ENCODE assay signal across 7 mouse cellular contexts in genomic region chr13:59770847-59771246, GRCm38 (mm10). TPM values are rescaled to one million over a fixed set of nuclear protein-coding genes. Genes with fewer than 3 reads are reported as not detected.
A peak's percentile ranks its signal among the peaks of the same experiment; 100 is the strongest.
DNase-seq lines count a peak whose midpoint lies in the region; ATAC-seq and TF ChIP-seq lines count a peak whose summit lies in the region.

No protein-coding gene starts in this region.

- no peaks in the 10 kb centered on the region for H3K27me3 ChIP-seq in neural tube, embryonic 11.5 days (ENCODE audit: control insufficient read depth, insufficient read depth, low read length)
- H3K27me3 ChIP-seq in heart, embryonic 14.5 days (ENCODE audit: control insufficient read depth, insufficient read depth, low read length): no peaks in the 10 kb centered on the region
- H3K27me3 ChIP-seq in liver, embryonic 14.5 days (ENCODE audit: control insufficient read depth, insufficient read depth, low read length): no peaks in the 10 kb centered on the region
- H3K27me3 ChIP-seq in stomach, embryonic 15.5 days (replicated peaks): no peaks in the 10 kb centered on the region

- no peaks in the 10 kb centered on the region; the same call in 1 of the 2 replicates for H3K36me3 ChIP-seq in neural tube, embryonic 11.5 days (ENCODE audit: control insufficient read depth, insufficient read depth, low read length)
- H3K36me3 ChIP-seq in heart, embryonic 14.5 days (ENCODE audit: control insufficient read depth, insufficient read depth, low read length): peaks cover 43% of the 10 kb centered on the region
- H3K36me3 ChIP-seq in liver, embryonic 14.5 days (replicated peaks; ENCODE audit: control insufficient read depth, insufficient read depth, low read depth): peaks cover 65% of the 10 kb centered on the region
- H3K36me3 ChIP-seq in stomach, embryonic 15.5 days: peaks cover 11% of the 10 kb centered on the region

- peak overlapping the region; percentile 78 for H3K4me2 ChIP-seq in neural tube, embryonic 11.5 days (ENCODE audit: low read depth)
- H3K4me2 ChIP-seq in heart, embryonic 14.5 days (ENCODE audit: low read length): peak overlapping the region; percentile 65
- peak overlapping the region; percentile 74 for H3K4me2 ChIP-seq in liver, embryonic 14.5 days (ENCODE audit: low read depth)
- peak overlapping the region; percentile 84 for H3K4me2 ChIP-seq in stomach, embryonic 15.5 days

- no peaks in the 10 kb centered on the region for H3K9me3 ChIP-seq in neural tube, embryonic 11.5 days (ENCODE audit: control insufficient read depth, low read length)
- H3K9me3 ChIP-seq in heart, embryonic 14.5 days (ENCODE audit: control insufficient read depth, low read length): no peaks in the 10 kb centered on the region
- no peaks in the 10 kb centered on the region for H3K9me3 ChIP-seq in liver, embryonic 14.5 days (ENCODE audit: control insufficient read depth, low read length)
- H3K9me3 ChIP-seq in stomach, embryonic 15.5 days: no peaks in the 10 kb centered on the region

- H3K4me3 ChIP-seq in neural tube, embryonic 11.5 days (ENCODE audit: low read depth, low read length): peak overlapping the region; percentile 82; the same call in 1 of the 2 replicates
- peak overlapping the region; percentile 73 for H3K4me3 ChIP-seq in brown adipose tissue, adult 24 weeks (ENCODE audit: insufficient read depth, low read depth, low read length)
- peak overlapping the region in 1 of 2 experiments; percentile 77; a peak in 3 of 4 replicates for H3K4me3 ChIP-seq in heart, embryonic 14.5 days (ENCODE audit: control insufficient read depth in 1 of 2, insufficient read depth in 1 of 2, low read depth in 1 of 2, low read length in 2 of 2)
- H3K4me3 ChIP-seq in liver, embryonic 14.5 days (ENCODE audit: insufficient read depth in 1 of 2, low read depth in 2 of 2, low read length in 2 of 2): peak overlapping the region; percentile 39 to 98
- peak overlapping the region; percentile 6; the same call in 1 of the 2 replicates for H3K4me3 ChIP-seq in stomach, embryonic 15.5 days (replicated peaks)

- WGBS in neural tube, embryonic 11.5 days: 78% methylated on average over 9 of the region's 9 CpGs
- 21% methylated on average over 9 of the region's 9 CpGs for WGBS in heart, embryonic 14.5 days
- WGBS in liver, embryonic 14.5 days (ENCODE audit: insufficient replicate concordance): 8% methylated on average over 9 of the region's 9 CpGs
- WGBS in stomach, embryonic 15.5 days: 48% methylated on average over 9 of the region's 9 CpGs

- no peak for DNase-seq in neural tube, embryonic 11.5 days (ENCODE audit: low spot score)
- DNase-seq in neural tube, embryonic 10.5 days (ENCODE audit: extremely low spot score, low spot score): no peak
- peak in 2 of 3 experiments; percentile 57 for DNase-seq in liver, embryonic 14.5 days (ENCODE audit: low read depth in 3 of 3, low spot score in 3 of 3)
- no peak for DNase-seq in retina, postnatal 1 day

- 0 out of 2 replicates have a peak overlapping the region, but pooled peaks have one; percentile 11 for H3K9ac ChIP-seq in neural tube, embryonic 11.5 days (ENCODE audit: low read length)
- peak overlapping the region; percentile 71 for H3K9ac ChIP-seq in heart, embryonic 14.5 days (ENCODE audit: low read length)
- H3K9ac ChIP-seq in liver, embryonic 14.5 days (replicated peaks): peak overlapping the region; percentile 85
- no peak overlapping the region for H3K9ac ChIP-seq in stomach, embryonic 15.5 days

- peak overlapping the region; percentile 95 for H3K27ac ChIP-seq in neural tube, embryonic 11.5 days (ENCODE audit: low read depth, low read length)
- peak overlapping the region; percentile 99 for H3K27ac ChIP-seq in brown adipose tissue, adult 24 weeks (replicated peaks; ENCODE audit: low read depth, low read length)
- peak overlapping the region; percentile 96 to 100 for H3K27ac ChIP-seq in heart, embryonic 14.5 days (replicated peaks in 1 of 2; ENCODE audit: control insufficient read depth in 1 of 2, insufficient read depth in 1 of 2, low read depth in 2 of 2, low read length in 2 of 2)
- peak overlapping the region; percentile 96 for H3K27ac ChIP-seq in liver, embryonic 14.5 days
- peak overlapping the region; percentile 100 for H3K27ac ChIP-seq in stomach, embryonic 15.5 days

- TF ChIP-seq CTCF in liver, embryonic 14.5 days (IDR thresholded peaks at IDR 0.05; ENCODE audit: low read depth): no peak

- peaks cover 21% of the 10 kb centered on the region for H3K4me1 ChIP-seq in neural tube, embryonic 11.5 days (ENCODE audit: control insufficient read depth, insufficient read depth, low read length)
- peaks cover 12% of the 10 kb centered on the region for H3K4me1 ChIP-seq in brown adipose tissue, adult 24 weeks (ENCODE audit: control insufficient read depth, insufficient read depth, insufficient read length, low read length)
- H3K4me1 ChIP-seq in heart, embryonic 14.5 days (ENCODE audit: control insufficient read depth in 2 of 2, insufficient read depth in 2 of 2, low read length in 2 of 2): peaks cover 26 to 36% of the 10 kb centered on the region in 2 experiments
- H3K4me1 ChIP-seq in liver, embryonic 14.5 days (replicated peaks; ENCODE audit: control insufficient read depth in 2 of 2, insufficient read depth in 2 of 2, low read length in 1 of 2): peaks cover 37 to 48% of the 10 kb centered on the region in 2 experiments
- H3K4me1 ChIP-seq in stomach, embryonic 15.5 days: peaks cover 42% of the 10 kb centered on the region

- TF ChIP-seq EP300 in liver, embryonic 14.5 days (IDR thresholded peaks at IDR 0.05; ENCODE audit: low read depth): no peak

- ATAC-seq in neural tube, embryonic 11.5 days (ENCODE audit: insufficient read depth, low FRiP score, low TSS enrichment): no peak
- no peak for ATAC-seq in heart, embryonic 14.5 days (ENCODE audit: insufficient number of reproducible peaks, insufficient read depth, low FRiP score, low read depth)
- no peak for ATAC-seq in liver, embryonic 14.5 days (ENCODE audit: insufficient read depth)
- ATAC-seq in stomach, embryonic 15.5 days (ENCODE audit: insufficient read depth, low FRiP score, low read depth): no peak

RNA-seq across cellular contexts. Expression of gene Isca1, which starts 1.2 kb away (rescaled TPM):
- 131 and 132 TPM in 2 replicates for polyA plus RNA-seq in neural tube, embryonic 11.5 days (2014; fragmentation: Nextera tagmentation; extraction: Ambion mirVana)
- polyA plus RNA-seq in brown adipose tissue, adult 24 weeks (2012; ENCODE audit: insufficient read depth, insufficient read length, missing spikeins): 286 and 370 TPM in 2 replicates
- 213 and 236 TPM in 2 replicates for polyA plus RNA-seq in heart, embryonic 14.5 days (2014; fragmentation: Nextera tagmentation; extraction: Ambion mirVana)
- polyA plus RNA-seq in liver, embryonic 14.5 days (2012; rRNA removed): 120 and 138 TPM in 2 replicates
- 252 and 281 TPM in 2 replicates for polyA plus RNA-seq in liver, embryonic 14.5 days (2014; fragmentation: Nextera tagmentation; extraction: Ambion mirVana)
- 121 and 127 TPM in 2 replicates for polyA plus RNA-seq in stomach, embryonic 15.5 days (2015; fragmentation: Nextera tagmentation; extraction: Ambion mirVana)

RNA-seq across cellular contexts. Expression of gene Gm49354, which starts 11.2 kb away (rescaled TPM):
- not detected in 2 replicates for polyA plus RNA-seq in neural tube, embryonic 11.5 days (2014; fragmentation: Nextera tagmentation; extraction: Ambion mirVana)
- not detected in 2 replicates for polyA plus RNA-seq in brown adipose tissue, adult 24 weeks (2012; ENCODE audit: insufficient read depth, insufficient read length, missing spikeins)
- not detected in 2 replicates for polyA plus RNA-seq in heart, embryonic 14.5 days (2014; fragmentation: Nextera tagmentation; extraction: Ambion mirVana)
- polyA plus RNA-seq in liver, embryonic 14.5 days (2012; rRNA removed): 0.35 TPM in 1 of 2 replicates, not detected in the other
- not detected in 2 replicates for polyA plus RNA-seq in liver, embryonic 14.5 days (2014; fragmentation: Nextera tagmentation; extraction: Ambion mirVana)
- polyA plus RNA-seq in stomach, embryonic 15.5 days (2015; fragmentation: Nextera tagmentation; extraction: Ambion mirVana): not detected in 2 replicates

RNA-seq across cellular contexts. Expression of gene 1700014D04Rik, which starts 24.3 kb away (rescaled TPM):
- polyA plus RNA-seq in neural tube, embryonic 11.5 days (2014; fragmentation: Nextera tagmentation; extraction: Ambion mirVana): 0.09 TPM in 2 replicates
- polyA plus RNA-seq in brown adipose tissue, adult 24 weeks (2012; ENCODE audit: insufficient read depth, insufficient read length, missing spikeins): not detected in 2 replicates
- polyA plus RNA-seq in heart, embryonic 14.5 days (2014; fragmentation: Nextera tagmentation; extraction: Ambion mirVana): 0.27 TPM in 1 of 2 replicates, not detected in the other
- 0.02 and 0.03 TPM in 2 replicates for polyA plus RNA-seq in liver, embryonic 14.5 days (2012; rRNA removed)
- polyA plus RNA-seq in liver, embryonic 14.5 days (2014; fragmentation: Nextera tagmentation; extraction: Ambion mirVana): 0.03 and 0.33 TPM in 2 replicates
- polyA plus RNA-seq in stomach, embryonic 15.5 days (2015; fragmentation: Nextera tagmentation; extraction: Ambion mirVana): not detected in 2 replicates

RNA-seq across cellular contexts. Expression of gene Spata31d1d, which starts 39.3 kb away (rescaled TPM):
- not detected in 2 replicates for polyA plus RNA-seq in neural tube, embryonic 11.5 days (2014; fragmentation: Nextera tagmentation; extraction: Ambion mirVana)
- not detected in 2 replicates for polyA plus RNA-seq in brown adipose tissue, adult 24 weeks (2012; ENCODE audit: insufficient read depth, insufficient read length, missing spikeins)
- not detected in 2 replicates for polyA plus RNA-seq in heart, embryonic 14.5 days (2014; fragmentation: Nextera tagmentation; extraction: Ambion mirVana)
- 0.02 TPM in 1 of 2 replicates, not detected in the other for polyA plus RNA-seq in liver, embryonic 14.5 days (2012; rRNA removed)
- 0.03 TPM in 1 of 2 replicates, not detected in the other for polyA plus RNA-seq in liver, embryonic 14.5 days (2014; fragmentation: Nextera tagmentation; extraction: Ambion mirVana)
- polyA plus RNA-seq in stomach, embryonic 15.5 days (2015; fragmentation: Nextera tagmentation; extraction: Ambion mirVana): not detected in 2 replicates

RNA-seq across cellular contexts. Expression of gene Tut7, which starts 52.1 kb away (rescaled TPM):
- polyA plus RNA-seq in neural tube, embryonic 11.5 days (2014; fragmentation: Nextera tagmentation; extraction: Ambion mirVana): 51.8 and 53.4 TPM in 2 replicates
- polyA plus RNA-seq in brown adipose tissue, adult 24 weeks (2012; ENCODE audit: insufficient read depth, insufficient read length, missing spikeins): 33.9 and 51.0 TPM in 2 replicates
- 35.0 and 35.1 TPM in 2 replicates for polyA plus RNA-seq in heart, embryonic 14.5 days (2014; fragmentation: Nextera tagmentation; extraction: Ambion mirVana)
- polyA plus RNA-seq in liver, embryonic 14.5 days (2012; rRNA removed): 21.7 and 40.3 TPM in 2 replicates
- 45.3 and 47.0 TPM in 2 replicates for polyA plus RNA-seq in liver, embryonic 14.5 days (2014; fragmentation: Nextera tagmentation; extraction: Ambion mirVana)
- polyA plus RNA-seq in stomach, embryonic 15.5 days (2015; fragmentation: Nextera tagmentation; extraction: Ambion mirVana): 48.1 and 50.6 TPM in 2 replicates

Comparison
In these comparisons a context has a peak if more than half of its experiments do, and no peak if none do; other contexts are left out.
1. DNase-seq: peak in liver, embryonic 14.5 days (2 of 3); none in neural tube, embryonic 11.5 days (single experiment), neural tube, embryonic 10.5 days (single experiment) and retina, postnatal 1 day (single experiment).
2. Peak in every context shown above with its lines, with median percentiles within 50 percentile points of each other: H3K27ac ChIP-seq and H3K4me2 ChIP-seq.